Mouse (Mus musculus): ENCODE data around the gene Sgk2. TPM values are rescaled to one million over a fixed set of nuclear protein-coding genes. Genes with fewer than 3 reads are reported as not detected.

Gene Sgk2
- polyA plus RNA-seq, 1 experiment from 2014 or later, result 0.05 TPM

- ATAC-seq (ENCODE audit: insufficient number of reproducible peaks, low FRiP score, low TSS enrichment, low read depth), result no peak
- no peak overlapping the region for H3K4me2 ChIP-seq
- H3K27me3 ChIP-seq, result no peaks in the 10 kb centered on the region; the same call in 1 of the 2 replicates
These were observed 4.9 kb downstream of the Sgk2 start for GRCm38 (mm10) chr2:162992084-162992437.

GRCm38 (mm10) chr2:162993881-162994616, 6.9 kb downstream of the Sgk2 start:
- H3K4me2 ChIP-seq, result no peak overlapping the region
- H3K27ac ChIP-seq, result no peak overlapping the region
- H3K27me3 ChIP-seq, result no peaks in the 10 kb centered on the region
- ATAC-seq (ENCODE audit: insufficient number of reproducible peaks, low FRiP score, low TSS enrichment, low read depth), result no peak
- no peaks in the 10 kb centered on the region; the same call in 1 of the 2 replicates for H3K4me1 ChIP-seq
- no peaks in the 10 kb centered on the region for H3K36me3 ChIP-seq
- WGBS, result 76% methylated on average over 9 of the region's 9 CpGs
- no peak overlapping the region for H3K4me3 ChIP-seq
- no peaks in the 10 kb centered on the region for H3K9me3 ChIP-seq
- H3K9ac ChIP-seq, result no peak overlapping the region

More at GRCm38 (mm10) chr2:162992084-162992437, 4.9 kb downstream of the Sgk2 start:
- no peak overlapping the region for H3K9ac ChIP-seq
- H3K4me3 ChIP-seq, result no peak overlapping the region
- H3K4me1 ChIP-seq, result no peaks in the 10 kb centered on the region
- H3K9me3 ChIP-seq, result no peaks in the 10 kb centered on the region
- no peaks in the 10 kb centered on the region for H3K36me3 ChIP-seq
- no peak overlapping the region for H3K27ac ChIP-seq

GRCm38 (mm10) chr2:162998528-162999230, 11.5 kb downstream of the Sgk2 start:
- no peaks in the 10 kb centered on the region for H3K9me3 ChIP-seq
- H3K4me1 ChIP-seq, result no peaks in the 10 kb centered on the region; the same call in 1 of the 2 replicates
- H3K4me3 ChIP-seq, result peak overlapping the region; percentile 12; the same call in 1 of the 2 replicates
- 28% methylated on average over 18 of the region's 18 CpGs for WGBS
- H3K4me2 ChIP-seq, result peak overlapping the region; percentile 10; the same call in 1 of the 2 replicates
- peak; percentile 45; the same call in 1 of the 2 replicates for ATAC-seq (ENCODE audit: insufficient number of reproducible peaks, low FRiP score, low TSS enrichment, low read depth)
- H3K9ac ChIP-seq, result no peak overlapping the region
- no peak overlapping the region for H3K27ac ChIP-seq
- H3K27me3 ChIP-seq, result no peaks in the 10 kb centered on the region
- no peaks in the 10 kb centered on the region for H3K36me3 ChIP-seq

- ATAC-seq (ENCODE audit: insufficient number of reproducible peaks, low FRiP score, low TSS enrichment, low read depth), result no peak
- Histone ChIP-seq H3K36me3 (no peaks in the 10 kb centered on the region), H3K4me2 (no peak overlapping the region), H3K27me3 (no peaks in the 10 kb centered on the region), H3K4me3 (no peak overlapping the region), H3K9me3 (no peaks in the 10 kb centered on the region), H3K9ac (no peak overlapping the region), H3K4me1 (no peaks in the 10 kb centered on the region; the same call in 1 of the 2 replicates), H3K27ac (no peak overlapping the region)
- WGBS, result 30% methylated on average over 3 of the region's 3 CpGs
These were observed 12.6 kb downstream of the Sgk2 start for GRCm38 (mm10) chr2:162999744-163000143.

- ATAC-seq (ENCODE audit: insufficient number of reproducible peaks, low FRiP score, low TSS enrichment, low read depth), result no peak
- Histone ChIP-seq H3K27me3 (no peaks in the 10 kb centered on the region), H3K4me2 (no peak overlapping the region), H3K4me1 (no peaks in the 10 kb centered on the region; the same call in 1 of the 2 replicates), H3K9ac (no peak overlapping the region), H3K4me3 (no peak overlapping the region), H3K9me3 (no peaks in the 10 kb centered on the region), H3K27ac (no peak overlapping the region), H3K36me3 (no peaks in the 10 kb centered on the region)
- WGBS, result 82% methylated on average over 1 of the region's 1 CpGs
These were observed 13.9 kb downstream of the Sgk2 start for GRCm38 (mm10) chr2:163001071-163001470.

- H3K27me3 ChIP-seq, result no peaks in the 10 kb centered on the region
- 76% methylated on average over 4 of the region's 4 CpGs for WGBS
- H3K4me1 ChIP-seq, result no peaks in the 10 kb centered on the region
- no peaks in the 10 kb centered on the region for H3K9me3 ChIP-seq
- no peaks in the 10 kb centered on the region for H3K36me3 ChIP-seq
- no peak overlapping the region for H3K4me2 ChIP-seq
- no peak for ATAC-seq (ENCODE audit: insufficient number of reproducible peaks, low FRiP score, low TSS enrichment, low read depth)
- H3K27ac ChIP-seq, result no peak overlapping the region
- no peak overlapping the region for H3K4me3 ChIP-seq
- no peak overlapping the region for H3K9ac ChIP-seq
These were observed 20.2 kb downstream of the Sgk2 start for GRCm38 (mm10) chr2:163007299-163007698.

- H3K9ac ChIP-seq, result peak within 1 kb of the TSS; percentile 69
- H3K4me3 ChIP-seq, result peak within 1 kb of the TSS; percentile 99
- no peaks in the 10 kb centered on the region for H3K36me3 ChIP-seq
- WGBS, result under 1% methylated on average over 57 of the region's 57 CpGs
- peak within 1 kb of the TSS; percentile 86 for H3K27ac ChIP-seq
- H3K4me2 ChIP-seq, result peak within 1 kb of the TSS; percentile 55
- peaks cover 8% of the 10 kb centered on the region for H3K4me1 ChIP-seq
- peak; percentile 89 for ATAC-seq (ENCODE audit: insufficient number of reproducible peaks, low FRiP score, low TSS enrichment, low read depth)
- H3K9me3 ChIP-seq, result no peaks in the 10 kb centered on the region
- no peaks in the 10 kb centered on the region for H3K27me3 ChIP-seq
These were observed 30.0 kb downstream of the Sgk2 start, which contains the start of gene Ift52 for GRCm38 (mm10) chr2:163016916-163017743. Gene Ift52 (plus strand): TSS chr2:163017354.

- H3K9me3 ChIP-seq, result no peaks in the 10 kb centered on the region
- peaks cover 91% of the 10 kb centered on the region for H3K36me3 ChIP-seq
- H3K27ac ChIP-seq, result no peak overlapping the region
- H3K4me2 ChIP-seq, result no peak overlapping the region
- no peaks in the 10 kb centered on the region for H3K4me1 ChIP-seq
- 86% methylated on average over 5 of the region's 5 CpGs for WGBS
- no peak overlapping the region for H3K4me3 ChIP-seq
- no peak overlapping the region for H3K9ac ChIP-seq
- ATAC-seq (ENCODE audit: insufficient number of reproducible peaks, low FRiP score, low TSS enrichment, low read depth), result no peak
- H3K27me3 ChIP-seq, result no peaks in the 10 kb centered on the region
These were observed 44.2 kb downstream of the Sgk2 start for GRCm38 (mm10) chr2:163031289-163031688.

GRCm38 (mm10) chr2:163031757-163032156, 44.6 kb downstream of the Sgk2 start:
- 81% methylated on average over 2 of the region's 2 CpGs for WGBS
- Histone ChIP-seq H3K9me3 (no peaks in the 10 kb centered on the region), H3K4me2 (no peak overlapping the region), H3K36me3 (peaks cover 91% of the 10 kb centered on the region), H3K27ac (no peak overlapping the region), H3K9ac (no peak overlapping the region), H3K4me1 (no peaks in the 10 kb centered on the region), H3K4me3 (no peak overlapping the region), H3K27me3 (no peaks in the 10 kb centered on the region)
- no peak for ATAC-seq (ENCODE audit: insufficient number of reproducible peaks, low FRiP score, low TSS enrichment, low read depth)

- no peak for ATAC-seq (ENCODE audit: insufficient number of reproducible peaks, low FRiP score, low TSS enrichment, low read depth)
- no peak overlapping the region for H3K27ac ChIP-seq
- 35% methylated on average over 4 of the region's 4 CpGs for WGBS
- H3K36me3 ChIP-seq, result peaks cover 90% of the 10 kb centered on the region
- H3K27me3 ChIP-seq, result no peaks in the 10 kb centered on the region
- H3K9ac ChIP-seq, result no peak overlapping the region
- no peak overlapping the region for H3K4me3 ChIP-seq
- no peak overlapping the region for H3K4me2 ChIP-seq
- no peaks in the 10 kb centered on the region for H3K4me1 ChIP-seq
- no peaks in the 10 kb centered on the region for H3K9me3 ChIP-seq
These were observed 45.5 kb downstream of the Sgk2 start for GRCm38 (mm10) chr2:163032622-163033021.

GRCm38 (mm10) chr2:163039940-163040339, 52.8 kb downstream of the Sgk2 start:
- Histone ChIP-seq H3K36me3 (peaks cover 89% of the 10 kb centered on the region), H3K27me3 (no peaks in the 10 kb centered on the region), H3K9ac (no peak overlapping the region), H3K9me3 (no peaks in the 10 kb centered on the region), H3K4me1 (no peaks in the 10 kb centered on the region), H3K4me3 (no peak overlapping the region), H3K4me2 (no peak overlapping the region), H3K27ac (no peak overlapping the region)
- no peak for ATAC-seq (ENCODE audit: insufficient number of reproducible peaks, low FRiP score, low TSS enrichment, low read depth)
- 86% methylated on average over 7 of the region's 7 CpGs for WGBS

Measured in limb, embryonic 15.5 days (tissue).